Mouse (Mus musculus): Measurements from ENCODE around the gene Nxpe3.

GRCm38 (mm10) chr16:55807505-55807932, 87.6 kb downstream of the Nxpe3 start:
- TF ChIP-seq POLR2A (IDR thresholded peaks at IDR 0.05; ENCODE audit: borderline replicate concordance, control insufficient read depth, low read depth, low read length), result no peak
- no peak for TF ChIP-seq CTCF (IDR thresholded peaks at IDR 0.05; ENCODE audit: control insufficient read depth, insufficient read depth, low read length)

Data from bone marrow, adult 2 months (tissue).